Mouse (Mus musculus) liver, embryonic 14.5 days (tissue): Measurements from ENCODE around the gene Rbfox1. TPM values are rescaled to one million over a fixed set of nuclear protein-coding genes. Genes with fewer than 3 reads are reported as not detected.

ENCODE experiments used
- ATAC-seq: fragments of 200-750 bp; cut with Nextera tagmentation; 2 replicates; pipeline ENCODE4 v1.8.0; 2017; ENCODE audit warnings: moderate number of reproducible peaks, mild to moderate bottlenecking, moderate library complexity; ENCODE audit not compliant: insufficient read depth
- DNase-seq, 3 experiments: peaks; one replicate each; pipeline ENCODE4 v3.0.0-alpha.2; 2012 to 2013; ENCODE audit warnings: low read depth in 3 of 3, low spot score in 3 of 3
- H3K27ac ChIP-seq: fragments of 300-500 bp; sonication (generic); 2 replicates; pipeline ENCODE4 v1.5.1; 2014; ENCODE audit warnings: moderate library complexity, mild to moderate bottlenecking, control low read depth, inconsistent platforms
- H3K27me3 ChIP-seq: fragments of 300-500 bp; sonication (generic); 2 replicates; pipeline ENCODE4 v1.6.1; 2014; ENCODE audit warnings: mild to moderate bottlenecking, low read length, moderate library complexity; ENCODE audit not compliant: control insufficient read depth, insufficient read depth
- H3K36me3 ChIP-seq: fragments of 300-500 bp; sonication (generic); replicated peaks from 2 replicates; pipeline ENCODE4 v1.6.1; 2014; ENCODE audit warnings: low read depth; ENCODE audit not compliant: control insufficient read depth, insufficient read depth
- H3K4me1 ChIP-seq, 2 experiments: fragments of 200-500 bp in 1 of 2; fragments of 300-500 bp in 1 of 2; sonication (generic) in 1 of 2; replicated peaks; 2 replicates each; pipeline ENCODE4 v1.6.1; 2012 to 2014; ENCODE audit warnings: antibody characterized with exemption in 1 of 2, inconsistent platforms in 1 of 2, low read length in 1 of 2; ENCODE audit not compliant: control insufficient read depth in 2 of 2, insufficient read depth in 2 of 2
- H3K4me2 ChIP-seq: fragments of 300-500 bp; sonication (generic); 2 replicates; pipeline ENCODE4 v1.6.1; 2014; ENCODE audit warnings: low read depth, mild to moderate bottlenecking, control low read depth, moderate library complexity
- H3K4me3 ChIP-seq, 2 experiments: fragments of 200-500 bp in 1 of 2; fragments of 300-500 bp in 1 of 2; sonication (generic) in 1 of 2; 2 replicates each; pipeline ENCODE4 v1.5.1; 2012 to 2014; ENCODE audit warnings: low read depth in 2 of 2, low read length in 2 of 2, mild to moderate bottlenecking in 2 of 2, control low read depth in 1 of 2, inconsistent platforms in 1 of 2, moderate library complexity in 1 of 2; ENCODE audit not compliant: insufficient read depth in 1 of 2
- H3K9ac ChIP-seq: fragments of 300-500 bp; sonication (generic); replicated peaks from 2 replicates; pipeline ENCODE4 v1.6.1; 2014; ENCODE audit warnings: mild to moderate bottlenecking, control low read depth, moderate library complexity
- H3K9me3 ChIP-seq: fragments of 300-500 bp; sonication (generic); 2 replicates; pipeline ENCODE4 v1.6.1; 2016; ENCODE audit warnings: low read length, mixed read lengths; ENCODE audit not compliant: control insufficient read depth
- CTCF ChIP-seq: IDR thresholded peaks from 2 replicates; pipeline ENCODE4 v1.5.1; 2016; ENCODE audit warnings: antibody characterized with exemption, low read depth, control low read depth
- EP300 ChIP-seq: IDR thresholded peaks from 2 replicates; pipeline ENCODE4 v1.6.1; 2016; ENCODE audit warnings: antibody characterized with exemption, low read depth
- WGBS: fragments of 180-500 bp; shearing (Covaris S2); extraction: QIAGEN DNeasy Blood & Tissue Kit; methylation state at CpG from one replicate; pipeline ENCODE4 v1.1.7; 2014; ENCODE audit not compliant: insufficient replicate concordance; 5-methylcytosine and 5-hydroxymethylcytosine counted together
- polyA plus RNA-seq, 2 experiments: library from polyadenylated mRNA; depleted of rRNA in 1 of 2; stranded (reverse) in 1 of 2; unstranded in 1 of 2; fragments of >200 nt; fragmentation: Nextera tagmentation in 1 of 2; extraction: Ambion mirVana in 1 of 2; gene quantifications; 2 replicates each; pipeline versions ENCODE4 v1.2.1 to v1.2.3; 2012 to 2014

Rbfox1 gene
- polyA plus RNA-seq, 2 experiments = 0.02 TPM; not detected in 1

DNA sequence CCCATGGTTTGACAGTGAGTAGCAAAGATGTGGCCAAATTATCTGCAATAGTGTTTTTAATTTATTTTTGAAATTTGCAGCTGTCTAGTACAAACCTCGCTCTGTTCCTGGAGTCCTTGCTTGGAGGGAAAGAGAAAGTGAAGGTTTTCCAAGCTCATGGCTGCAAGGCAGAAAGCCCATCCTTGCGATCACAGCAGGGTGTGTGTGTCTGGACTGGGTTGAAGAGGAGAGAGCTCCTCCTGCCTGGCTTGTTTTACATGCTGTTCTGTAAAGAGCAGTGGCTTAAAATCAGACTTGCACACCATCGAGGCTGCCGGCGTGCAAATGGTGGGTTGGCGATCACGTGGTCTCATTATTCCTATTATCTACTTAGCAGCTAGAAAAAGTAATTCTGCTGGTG is 249.9 kb downstream of the Rbfox1 start:
- 68% methylated on average over 7 of the region's 7 CpGs for WGBS
- Histone ChIP-seq H3K9ac (no peak overlapping the region), H3K4me1 (no peaks in the 10 kb centered on the region), H3K27me3 (no peaks in the 10 kb centered on the region), H3K4me2 (no peak overlapping the region), H3K4me3 (no peak overlapping the region), H3K36me3 (no peaks in the 10 kb centered on the region), H3K9me3 (no peaks in the 10 kb centered on the region), H3K27ac (no peak overlapping the region)
- no peak for TF ChIP-seq CTCF
- TF ChIP-seq EP300 = no peak
- DNase-seq (no peak), ATAC-seq (no peak)

- H3K27me3 ChIP-seq = no peaks in the 10 kb centered on the region
- no peaks in the 10 kb centered on the region for H3K9me3 ChIP-seq
- TF ChIP-seq EP300 = no peak
- TF ChIP-seq CTCF = no peak
- DNase-seq (peak in 1 of 3 experiments; percentile 6), ATAC-seq (no peak)
- no peaks in the 10 kb centered on the region for H3K36me3 ChIP-seq
- H3K4me3 ChIP-seq = no peak overlapping the region
- H3K27ac ChIP-seq = no peak overlapping the region
- H3K9ac ChIP-seq = no peak overlapping the region
- WGBS = 46% methylated on average over 1 of the region's 1 CpGs
- H3K4me2 ChIP-seq = no peak overlapping the region
- no peaks in the 10 kb centered on the region for H3K4me1 ChIP-seq
These were observed 254.3 kb downstream of the Rbfox1 start for GRCm38 (mm10) chr16:6139432-6139831.

- TF ChIP-seq CTCF (no peak), EP300 (no peak)
- Histone ChIP-seq H3K4me3 (no peak overlapping the region), H3K36me3 (no peaks in the 10 kb centered on the region), H3K4me2 (no peak overlapping the region), H3K4me1 (no peaks in the 10 kb centered on the region), H3K27ac (no peak overlapping the region), H3K27me3 (no peaks in the 10 kb centered on the region), H3K9me3 (no peaks in the 10 kb centered on the region), H3K9ac (no peak overlapping the region)
- DNase-seq = no peak
- no peak for ATAC-seq
- 60% methylated on average over 7 of the region's 7 CpGs for whole genome bisulfite sequencing
These were observed 262.8 kb downstream of the Rbfox1 start for GRCm38 (mm10) chr16:6147957-6148356.

GRCm38 (mm10) chr16:6149345-6149744 is 264.2 kb downstream of the Rbfox1 start:
- no peaks in the 10 kb centered on the region for H3K9me3 ChIP-seq
- H3K4me3 ChIP-seq = no peak overlapping the region
- no peak overlapping the region for H3K27ac ChIP-seq
- TF ChIP-seq CTCF = no peak
- TF ChIP-seq EP300 = no peak
- WGBS = 60% methylated on average over 4 of the region's 4 CpGs
- H3K4me2 ChIP-seq = no peak overlapping the region
- no peak for DNase-seq
- H3K36me3 ChIP-seq = no peaks in the 10 kb centered on the region
- H3K4me1 ChIP-seq = no peaks in the 10 kb centered on the region
- no peak overlapping the region for H3K9ac ChIP-seq
- no peak for ATAC-seq
- no peaks in the 10 kb centered on the region for H3K27me3 ChIP-seq

- WGBS = 63% methylated on average over 2 of the region's 2 CpGs
- Histone ChIP-seq H3K9me3 (no peaks in the 10 kb centered on the region), H3K27me3 (no peaks in the 10 kb centered on the region), H3K4me1 (no peaks in the 10 kb centered on the region), H3K4me3 (no peak overlapping the region), H3K9ac (no peak overlapping the region), H3K27ac (no peak overlapping the region), H3K36me3 (no peaks in the 10 kb centered on the region), H3K4me2 (no peak overlapping the region)
- TF ChIP-seq EP300 (no peak), CTCF (no peak)
- DNase-seq (no peak), ATAC-seq (no peak)
These were observed 270.4 kb downstream of the Rbfox1 start for GRCm38 (mm10) chr16:6155556-6155955.

- ATAC-seq = no peak
- 57% methylated on average over 4 of the region's 4 CpGs for WGBS
These were observed 279.3 kb downstream of the Rbfox1 start for GRCm38 (mm10) chr16:6164476-6164875.

More at GRCm38 (mm10) chr16:6164476-6164875, 279.3 kb downstream of the Rbfox1 start:
- TF ChIP-seq CTCF (no peak), EP300 (no peak)
- no peaks in the 10 kb centered on the region for H3K36me3 ChIP-seq
- no peaks in the 10 kb centered on the region for H3K27me3 ChIP-seq
- DNase-seq = no peak
- no peak overlapping the region for H3K4me3 ChIP-seq
- H3K4me1 ChIP-seq = no peaks in the 10 kb centered on the region
- no peaks in the 10 kb centered on the region for H3K9me3 ChIP-seq
- H3K9ac ChIP-seq = no peak overlapping the region
- no peak overlapping the region for H3K4me2 ChIP-seq
- H3K27ac ChIP-seq = no peak overlapping the region
